Mouse (Mus musculus) thymus, postnatal 25 days (tissue): ENCODE results near the gene Smarcd3.

ENCODE experiments used
- DNase-seq: peaks from one replicate; pipeline ENCODE4 v3.0.0; 2022

The Smarcd3 gene

DNA sequence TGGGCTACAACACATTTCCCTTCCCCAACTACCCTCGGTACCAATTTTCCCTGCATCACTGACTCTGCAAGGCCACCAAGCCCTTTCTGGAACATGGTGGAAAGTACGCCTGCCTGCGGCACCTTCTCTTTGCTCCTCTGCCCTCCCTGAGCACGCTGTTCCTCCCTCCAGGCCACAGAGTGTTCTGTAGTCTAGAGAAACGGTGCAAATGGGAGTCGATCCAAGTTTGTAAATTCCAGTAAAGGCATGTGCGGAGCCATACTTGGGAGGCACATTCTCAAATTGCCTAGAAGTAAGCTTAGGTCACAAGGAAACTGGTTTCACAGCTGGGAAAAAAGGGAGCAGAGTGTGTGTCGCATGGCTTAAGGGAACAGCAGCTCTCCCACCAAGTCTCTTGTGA, 4.1 kb downstream of the Smarcd3 start:
- DNase-seq: no peak

DNA sequence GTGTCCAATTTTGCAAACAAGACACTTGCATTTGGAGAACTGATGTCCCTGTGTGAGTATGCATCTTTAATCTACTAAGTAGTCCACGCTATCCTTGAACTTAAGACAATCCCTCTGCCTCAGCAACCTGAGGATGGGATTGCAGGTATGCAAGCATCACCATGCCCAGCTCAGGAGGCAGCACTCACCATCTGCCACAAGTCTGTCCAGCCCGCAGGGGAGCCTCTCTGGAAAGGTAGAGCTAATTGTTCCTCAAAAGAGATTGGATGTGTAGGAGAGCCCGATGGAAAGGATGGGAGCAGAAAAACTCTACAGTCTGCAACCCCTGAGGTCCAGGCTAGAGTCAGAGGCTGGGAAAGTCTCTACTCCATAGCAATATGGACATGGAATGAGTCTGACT, 5.3 kb downstream of the Smarcd3 start:
- no peak for DNase-seq

DNA sequence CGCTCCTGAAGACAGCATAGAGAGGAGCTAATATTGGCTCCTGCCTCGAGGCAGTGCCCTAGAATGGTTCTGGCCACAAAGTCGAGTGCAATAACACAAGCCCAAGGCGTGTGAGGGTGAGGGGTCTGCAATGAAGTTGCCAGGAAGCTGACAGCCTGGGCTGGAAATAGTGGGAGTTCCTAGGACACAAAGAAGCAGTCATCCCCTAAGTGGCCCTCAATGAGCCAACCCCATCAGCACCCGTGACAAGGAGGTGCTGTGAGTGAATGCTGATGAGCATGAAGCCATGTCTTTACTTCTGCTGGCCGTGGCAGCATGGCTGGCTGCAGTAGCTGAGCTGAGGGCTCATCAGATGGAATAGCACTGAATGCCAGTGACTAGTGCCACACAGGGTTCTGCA, 9.1 kb downstream of the Smarcd3 start:
- DNase-seq: no peak

DNA sequence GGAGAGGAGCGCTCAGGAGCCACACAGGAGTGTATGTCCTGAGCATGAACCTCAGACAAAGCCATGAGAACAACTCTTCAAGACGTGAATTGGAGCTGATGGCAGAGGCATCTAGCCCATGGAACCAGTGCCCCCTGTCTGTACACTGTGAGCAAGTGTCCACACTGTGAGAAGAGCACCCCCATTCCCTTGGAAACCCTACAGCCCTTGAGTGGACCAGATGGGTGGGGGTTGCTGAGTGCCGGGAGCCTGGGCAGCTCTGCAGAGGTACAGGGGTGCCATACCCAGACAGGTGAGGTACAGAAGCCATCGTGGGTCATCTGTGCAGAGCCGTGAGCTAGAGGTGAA, 11.9 kb downstream of the Smarcd3 start:
- DNase-seq: no peak

DNA sequence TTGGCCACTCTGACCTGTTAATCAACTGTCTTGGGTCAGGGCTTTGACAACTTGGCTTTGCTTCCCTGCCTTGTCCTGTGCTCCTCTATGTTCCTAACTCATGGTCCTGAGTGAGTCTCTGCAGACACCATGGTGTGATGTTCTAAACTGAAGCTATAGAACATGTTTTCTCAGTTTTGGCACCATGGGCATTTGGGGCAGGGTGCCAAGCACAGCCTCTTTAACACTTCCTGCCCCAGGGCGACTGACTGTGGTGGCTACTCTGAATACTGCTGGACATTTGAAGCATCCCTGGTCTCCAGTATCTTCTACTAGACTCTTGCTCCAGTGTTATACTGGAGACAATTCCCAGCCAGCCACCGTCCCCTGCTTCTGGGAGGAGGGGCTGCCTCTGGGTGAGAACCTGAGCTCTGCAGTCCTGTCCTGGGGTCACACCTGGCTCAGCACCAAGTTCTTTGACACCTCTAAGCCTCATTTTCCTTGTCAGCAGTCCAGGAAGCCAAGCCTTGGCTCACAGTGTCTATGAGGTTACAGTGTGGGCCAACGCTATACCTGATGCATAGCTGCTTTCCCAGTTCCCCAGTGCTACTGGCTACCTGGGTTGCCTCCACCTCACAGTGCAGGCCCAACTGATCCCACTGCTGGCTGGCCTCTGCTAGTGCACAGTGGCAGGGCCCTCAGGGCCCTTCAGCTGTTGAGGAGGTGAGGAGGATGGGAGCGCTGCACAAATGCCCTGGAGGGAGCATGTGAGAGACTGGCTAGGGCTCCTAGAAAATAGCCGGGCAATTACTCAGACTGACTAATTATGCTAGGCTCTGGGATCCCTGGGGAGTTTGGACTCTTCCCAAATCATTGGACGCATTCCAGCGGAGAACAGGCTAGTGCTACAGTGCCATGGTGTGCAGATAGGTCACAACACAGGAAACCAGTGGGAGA, 12.6 kb downstream of the Smarcd3 start:
- no peak for DNase-seq

DNA sequence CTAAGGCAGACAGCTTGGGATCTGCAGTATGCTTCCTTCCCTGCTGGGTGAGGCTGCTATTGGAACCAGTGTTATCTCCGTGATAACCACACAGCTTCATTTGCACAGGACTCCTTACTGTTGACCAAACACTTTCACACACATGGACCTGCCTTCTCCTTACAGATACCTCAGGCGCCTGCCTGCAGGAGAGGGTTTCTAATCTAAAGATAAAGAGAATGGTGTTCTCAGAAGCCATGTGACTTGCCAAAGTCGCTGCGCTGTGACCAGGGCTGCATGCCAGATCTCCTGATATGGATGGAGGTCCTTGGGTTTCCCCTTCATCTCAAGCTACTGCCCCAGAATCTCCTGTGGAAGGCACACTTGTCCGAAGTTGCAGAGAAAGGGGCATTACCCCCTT, 14.8 kb downstream of the Smarcd3 start:
- DNase-seq: no peak

DNA sequence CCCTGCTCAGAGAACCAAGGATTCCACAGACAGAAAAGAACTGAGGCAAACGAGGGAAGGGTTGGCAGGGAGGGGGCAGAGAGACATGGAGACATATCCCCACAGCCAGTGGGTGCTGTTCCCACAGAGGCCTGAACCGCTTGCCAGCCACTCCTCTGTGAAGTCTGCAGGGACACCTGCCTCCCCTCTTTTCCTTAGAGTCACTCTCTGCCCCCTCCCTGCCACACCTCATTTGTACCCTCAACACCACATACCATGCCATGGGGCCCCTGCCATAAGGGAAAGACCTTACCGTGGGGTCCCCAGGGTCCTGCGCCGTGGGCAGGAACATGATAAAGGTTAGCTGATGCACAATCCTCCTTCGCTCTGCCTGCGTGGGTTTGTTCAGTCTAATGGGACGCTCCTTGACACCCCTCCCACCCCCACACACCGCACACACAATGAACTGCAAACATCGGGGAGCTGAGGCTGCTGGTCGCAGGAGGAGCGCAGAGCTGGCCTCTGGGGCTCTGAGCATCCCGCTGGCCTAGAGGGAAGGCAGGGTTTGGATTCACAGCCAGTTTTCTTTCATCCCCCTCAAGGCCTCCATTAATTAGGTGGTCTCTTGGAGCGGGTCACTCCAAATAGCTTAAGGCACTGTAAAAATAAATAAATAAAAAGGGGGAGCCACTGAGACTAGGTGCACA, 18.1 kb downstream of the Smarcd3 start:
- no peak for DNase-seq

DNA sequence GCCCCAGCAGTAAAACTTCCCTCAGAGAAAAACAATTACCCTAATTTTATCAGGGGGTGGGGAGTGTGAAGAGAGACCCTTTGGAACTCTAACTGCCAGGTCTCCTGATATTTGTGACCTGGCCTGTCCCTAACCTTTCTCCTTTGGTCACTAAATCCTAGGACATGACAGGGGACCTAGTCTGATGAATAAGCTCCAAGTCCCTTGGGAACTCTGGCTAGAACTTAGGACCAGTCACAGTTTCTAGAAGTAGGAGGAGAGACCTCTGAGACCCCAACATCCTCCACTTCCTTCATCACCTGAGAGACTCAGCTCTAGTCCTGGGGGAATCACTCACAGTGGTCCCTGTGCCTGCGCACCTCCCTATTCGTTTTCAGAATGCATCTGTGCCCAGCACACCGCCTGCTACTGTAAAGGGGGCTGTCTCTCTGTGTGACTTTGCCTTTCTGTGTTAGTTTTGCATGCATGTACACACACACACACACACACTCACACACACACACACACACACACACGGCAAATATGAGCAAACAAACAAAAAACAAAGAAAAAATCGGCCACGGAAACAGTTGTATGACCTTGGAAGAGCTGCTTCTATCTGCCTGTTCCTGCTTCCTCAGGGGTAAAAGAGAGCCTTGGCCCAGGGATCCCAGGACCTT, 18.8 kb downstream of the Smarcd3 start:
- no peak for DNase-seq

DNA sequence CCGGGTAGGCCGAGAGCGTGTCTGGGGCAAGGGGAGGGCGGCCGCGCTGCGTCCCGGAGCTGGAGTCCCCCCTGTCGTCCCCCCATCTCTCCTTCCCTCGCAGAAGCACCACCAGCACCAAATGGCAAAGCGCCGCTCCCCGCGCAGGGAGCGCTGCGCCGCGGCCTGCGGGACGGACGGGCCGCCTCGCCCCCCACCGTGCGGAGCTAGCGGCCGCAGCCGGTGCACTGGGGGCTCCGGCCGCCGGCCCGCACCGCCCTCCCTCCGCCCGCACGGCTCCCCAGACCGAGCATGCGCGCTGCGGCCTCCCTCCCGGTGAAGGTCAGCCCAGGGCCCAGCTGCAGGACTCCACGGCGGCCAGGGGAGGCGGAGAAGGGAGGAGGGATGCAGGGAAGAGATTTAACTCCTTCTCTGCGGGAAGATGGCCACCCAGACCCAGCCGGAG, 19.5 kb downstream of the Smarcd3 start:
- no peak for DNase-seq

DNA sequence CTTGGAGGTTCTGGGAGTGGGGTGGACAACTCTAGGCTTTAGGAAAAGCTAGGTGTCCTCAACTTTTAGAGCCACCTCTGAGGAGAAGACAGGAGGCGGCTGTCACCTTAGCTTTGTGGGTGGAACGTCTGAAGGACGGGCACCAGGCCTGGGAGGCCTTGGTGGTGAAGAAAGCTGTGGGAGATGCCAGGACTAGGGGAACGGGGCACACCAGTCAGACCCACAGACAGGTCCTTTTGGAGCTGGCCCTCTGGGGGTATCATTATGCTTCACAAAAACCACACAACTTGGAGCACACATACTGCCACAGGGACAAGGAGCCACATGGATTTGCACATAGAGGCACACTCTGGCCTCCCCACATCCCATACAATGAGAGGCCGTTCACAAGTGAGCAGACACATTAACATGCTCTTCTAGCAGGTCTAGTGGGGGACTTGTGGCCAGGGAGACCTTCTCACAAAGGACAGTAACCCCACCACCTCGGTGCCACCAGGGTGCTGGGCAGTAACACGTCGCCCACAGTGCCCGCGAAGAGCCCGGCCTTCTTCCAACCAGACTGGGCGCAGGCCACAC, 20.0 kb downstream of the Smarcd3 start:
- DNase-seq: no peak

DNA sequence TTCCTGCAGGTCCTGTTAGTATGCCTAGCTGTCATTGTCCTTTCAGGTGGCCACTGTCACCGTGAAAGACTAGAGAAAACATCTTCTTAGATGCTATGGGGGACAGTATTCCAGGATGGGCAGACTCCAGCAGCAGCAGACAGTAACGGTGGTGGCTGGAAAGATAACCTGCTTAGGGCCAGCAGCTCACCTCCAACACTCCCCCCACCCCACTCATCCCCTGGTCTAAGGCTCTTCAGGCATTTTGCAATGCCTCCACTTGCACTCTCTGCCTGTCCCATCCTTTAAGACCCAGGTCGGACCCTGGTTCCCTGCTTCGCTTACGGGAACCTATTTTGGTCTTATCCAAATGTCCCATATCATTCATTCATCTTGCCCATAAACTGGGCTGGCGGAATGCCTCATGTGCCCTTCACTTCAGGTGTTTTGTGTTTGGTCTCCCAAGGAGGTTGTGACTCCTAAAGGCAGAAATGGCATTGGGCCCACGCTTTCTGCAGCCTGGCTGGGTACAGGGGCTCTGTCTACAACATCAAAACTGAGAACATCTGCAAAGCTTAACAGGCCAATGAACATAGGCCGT, 20.7 kb downstream of the Smarcd3 start:
- no peak for DNase-seq

DNA sequence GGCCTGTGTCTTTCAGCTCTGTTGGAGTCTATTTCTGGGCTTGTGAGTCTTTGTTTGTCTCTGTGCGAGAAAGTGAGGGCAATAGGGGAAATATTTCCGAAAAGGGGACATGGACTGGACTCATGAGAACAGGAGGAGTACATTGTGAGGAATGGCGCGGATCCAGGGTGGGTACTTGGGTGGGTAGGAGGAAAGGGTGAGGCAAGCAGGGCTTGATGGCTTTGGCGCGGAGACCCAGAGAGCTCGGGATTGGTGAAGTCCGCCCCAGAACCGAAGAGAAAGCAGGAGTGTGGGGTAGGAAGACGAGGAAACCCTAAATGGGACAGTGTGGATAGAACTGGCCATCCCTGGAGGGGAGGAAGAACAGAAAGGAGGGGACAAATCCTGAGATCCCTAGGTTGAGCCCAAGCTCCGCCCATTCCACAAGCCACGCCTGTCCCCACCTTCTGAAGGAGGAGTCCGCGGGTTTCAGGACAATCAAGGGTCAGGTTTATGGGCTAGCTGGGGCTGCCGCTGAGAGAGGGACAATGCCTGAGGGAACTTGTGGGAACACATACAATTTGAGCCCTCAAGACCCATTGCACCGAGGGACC, 21.4 kb downstream of the Smarcd3 start:
- DNase-seq: no peak

DNA sequence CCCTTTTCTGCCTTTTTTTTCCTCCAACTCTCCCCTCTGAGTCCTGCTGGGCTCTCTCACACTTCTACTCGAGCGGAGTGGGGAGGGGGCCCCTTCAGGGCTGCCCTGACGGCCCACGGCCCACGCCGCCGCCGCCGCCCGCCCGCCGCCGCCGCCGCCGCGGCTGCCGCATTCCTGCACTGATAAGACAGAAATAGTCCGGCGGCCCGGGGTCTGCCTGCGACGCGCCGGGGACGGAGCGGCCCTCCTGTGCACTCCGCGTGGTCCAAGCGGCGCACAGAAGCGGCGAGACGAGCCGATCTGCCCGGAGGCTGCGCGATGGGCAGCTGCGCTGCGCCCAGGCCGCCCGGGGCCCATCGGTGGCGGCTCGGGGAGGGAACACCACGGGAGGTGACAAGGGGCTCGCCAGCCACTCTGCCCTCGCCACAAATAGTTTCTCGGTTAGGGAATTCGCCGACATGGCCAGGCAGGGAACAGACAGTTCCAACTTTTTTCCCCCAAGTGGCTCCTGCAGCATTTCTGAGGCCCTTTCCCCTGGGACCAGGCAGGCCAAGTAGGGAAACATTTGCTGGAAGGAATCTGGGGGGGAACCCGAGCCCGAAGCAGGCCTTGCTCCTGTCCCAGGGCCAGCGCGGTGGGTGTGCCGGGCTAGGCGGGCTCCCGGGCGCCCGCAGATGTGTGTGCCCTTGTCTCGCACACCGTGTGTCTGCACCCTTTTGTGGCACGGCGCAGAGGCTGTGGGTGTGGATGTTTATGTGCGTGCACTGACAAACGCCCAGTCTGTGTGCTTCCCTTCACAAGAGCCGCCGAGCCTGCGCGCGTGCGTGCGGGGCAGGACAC, 22.1 kb downstream of the Smarcd3 start:
- no peak for DNase-seq

DNA sequence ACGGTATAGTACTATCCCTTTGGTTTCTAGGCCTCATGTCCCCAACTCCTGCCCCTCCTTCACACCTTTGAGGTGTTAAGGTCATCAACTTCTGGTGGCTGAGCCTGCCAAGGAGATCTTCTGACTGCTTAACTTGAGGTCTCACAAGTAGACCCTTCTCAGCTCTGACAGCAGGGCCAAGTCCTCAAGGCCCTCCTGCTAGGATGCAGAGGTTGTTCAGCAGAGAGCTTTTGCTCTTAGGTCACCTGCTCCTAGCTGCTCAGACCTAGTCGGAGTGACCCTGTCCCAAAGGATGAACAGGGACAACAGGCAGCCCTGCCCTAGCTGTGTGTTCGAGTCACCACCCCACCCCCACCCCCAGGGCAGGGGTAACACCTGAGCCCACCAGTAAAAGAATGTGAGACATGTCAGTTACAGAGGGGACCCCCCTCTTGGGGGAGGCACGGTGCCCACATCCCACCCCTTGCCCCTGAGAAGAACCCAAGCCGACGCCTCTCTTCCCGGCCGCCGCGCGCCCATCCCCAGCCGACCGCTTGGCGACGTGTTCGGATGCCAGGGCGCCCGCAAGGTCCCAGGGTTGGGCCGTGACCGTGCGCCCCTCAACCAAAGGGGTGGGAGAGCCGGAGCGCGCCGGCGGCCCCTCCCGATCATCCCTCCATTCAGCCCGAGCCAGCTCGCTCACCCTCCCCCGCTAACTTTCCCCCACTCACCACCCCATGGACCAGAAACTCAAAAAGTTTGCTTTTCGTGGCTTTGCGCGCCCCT, 23.0 kb downstream of the Smarcd3 start:
- DNase-seq: no peak

DNA sequence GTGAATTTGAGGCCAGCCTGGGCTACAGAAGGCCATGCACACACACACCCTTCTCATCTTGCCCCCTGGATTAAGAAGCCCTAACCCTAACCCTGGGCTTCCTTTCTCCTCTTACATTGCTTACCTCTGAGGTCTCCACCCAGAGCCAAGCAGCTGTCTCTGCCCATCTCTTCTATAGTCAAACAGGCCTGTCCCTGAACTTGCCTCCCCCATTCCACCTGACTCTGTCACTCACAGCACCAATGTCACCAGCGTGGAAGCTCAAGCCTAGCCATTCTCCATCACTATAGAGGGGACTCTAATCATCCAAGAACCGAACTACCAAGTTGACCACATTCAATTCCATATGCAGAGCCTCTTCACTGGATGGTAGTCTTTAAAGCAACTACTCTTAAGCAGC, 24.0 kb downstream of the Smarcd3 start:
- no peak for DNase-seq

DNA sequence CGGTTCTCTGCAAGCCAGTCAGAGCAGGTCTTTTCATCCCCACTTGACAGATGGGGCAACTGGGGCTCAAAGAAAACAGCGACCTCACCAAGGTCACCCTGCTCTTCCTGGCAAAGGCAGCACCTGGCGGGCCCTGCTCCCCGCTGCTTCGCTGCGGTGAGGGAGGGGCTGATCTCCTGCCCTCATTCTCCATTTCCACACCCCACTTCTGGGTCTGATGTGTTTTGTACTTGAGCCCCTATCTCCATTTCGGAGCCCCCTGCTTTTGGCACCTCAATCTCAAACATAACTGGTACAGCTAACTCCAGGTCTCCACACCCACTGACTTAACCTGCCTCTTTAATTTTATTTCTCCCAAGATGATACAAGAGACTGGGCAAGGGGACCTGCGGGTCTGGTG, 25.1 kb downstream of the Smarcd3 start:
- DNase-seq: no peak

DNA sequence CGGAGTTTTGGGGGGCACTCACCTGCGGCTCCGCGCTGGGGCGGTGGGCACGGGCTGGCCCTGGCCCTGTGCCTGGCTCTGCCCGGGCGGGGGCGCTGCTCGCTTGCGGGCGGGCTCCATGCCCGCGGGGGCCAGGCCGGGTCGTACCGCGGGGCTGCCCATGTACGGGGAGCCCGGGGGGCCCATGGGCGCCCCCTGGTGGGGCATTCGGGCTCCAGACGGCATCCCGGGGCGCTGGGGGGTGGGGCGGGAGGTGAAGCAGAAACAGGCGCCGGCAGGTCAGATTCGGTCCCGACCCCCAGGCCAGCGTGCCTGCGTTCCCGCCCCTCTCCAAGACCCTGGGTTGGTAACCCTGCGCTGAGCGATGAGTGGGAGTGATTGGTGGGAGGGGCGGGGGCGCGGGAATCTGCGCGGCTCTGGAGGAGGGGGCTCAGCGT, 25.6 kb downstream of the Smarcd3 start:
- DNase-seq: peak; percentile 77

DNA sequence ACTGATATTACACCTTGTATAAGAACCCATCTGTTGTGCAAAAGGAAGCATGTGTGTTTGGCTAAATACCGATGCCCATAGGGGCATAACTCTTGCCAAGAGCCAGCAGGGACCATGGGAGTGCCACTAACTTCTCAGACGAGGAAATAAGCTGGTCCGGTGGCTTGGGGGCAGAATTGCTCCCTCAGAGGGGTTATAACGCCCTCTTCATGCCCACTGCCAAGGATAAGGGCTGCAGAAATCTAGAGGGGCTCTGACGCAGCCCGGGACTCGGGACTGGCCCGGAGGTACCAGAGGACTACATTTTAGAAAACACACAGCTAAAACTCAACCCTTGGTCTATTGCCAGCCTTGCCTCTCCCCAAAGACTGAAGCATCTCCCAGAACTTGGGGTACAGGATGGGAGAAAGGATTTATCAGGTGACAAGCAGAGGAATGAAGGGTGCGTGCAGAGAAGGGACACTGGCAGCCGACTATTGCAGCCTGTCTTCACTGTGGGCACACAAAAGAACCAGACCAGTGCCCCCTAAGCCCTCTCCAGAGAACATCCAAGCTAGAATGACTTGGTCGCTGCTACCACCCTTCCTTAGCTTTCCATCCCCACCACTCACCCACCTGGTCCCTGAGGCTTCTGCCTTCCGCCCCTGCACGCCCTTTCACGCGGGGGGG, 26.2 kb downstream of the Smarcd3 start:
- no peak for DNase-seq

DNA sequence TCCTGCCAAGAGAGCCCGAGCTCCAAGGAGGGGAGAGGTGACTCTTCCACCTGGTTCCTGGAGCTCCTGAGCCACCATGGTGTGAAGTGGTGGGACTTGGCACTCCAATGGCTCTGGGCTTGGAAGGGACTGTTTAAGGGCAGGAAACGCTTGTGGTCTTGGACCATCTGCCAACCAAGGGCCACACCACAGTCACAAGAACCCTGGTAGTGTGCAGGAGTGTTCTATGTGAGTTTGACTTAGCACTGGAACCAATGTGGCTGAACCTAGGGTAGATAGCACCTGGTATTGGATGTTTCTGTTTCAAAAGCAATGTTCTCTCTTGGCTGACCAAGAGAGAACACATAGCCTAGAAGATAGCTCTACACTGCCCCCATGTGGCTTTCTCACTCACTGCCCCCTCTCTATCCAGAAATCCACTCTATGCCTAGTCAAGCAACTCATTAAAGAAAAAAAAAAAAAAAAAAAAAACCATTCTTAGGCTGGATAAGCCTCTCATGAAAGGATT, 26.9 kb downstream of the Smarcd3 start:
- peak; percentile 74 for DNase-seq
